16 mouse cellular contexts compared by ENCODE assay signal in the genomic region with DNA sequence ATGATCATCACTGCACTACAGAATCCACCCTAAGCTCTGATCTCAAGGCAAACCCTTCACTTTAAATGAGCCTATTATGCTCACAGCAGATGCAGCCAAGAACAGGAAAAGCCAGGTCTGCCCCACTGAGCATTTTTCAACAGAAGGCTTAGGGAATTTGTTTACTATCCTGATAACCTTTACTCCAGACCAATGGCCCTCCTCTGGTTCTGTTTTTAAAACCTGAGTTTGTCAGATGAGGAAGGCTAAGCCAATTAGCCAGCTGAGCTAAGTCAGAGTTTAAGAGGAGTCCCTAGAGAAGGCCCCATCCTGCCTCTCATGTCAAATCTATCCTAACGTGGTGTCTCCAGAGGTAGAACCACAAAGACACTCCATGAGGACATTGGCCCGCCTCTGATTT. TPM values are rescaled to one million over a fixed set of nuclear protein-coding genes. Genes with fewer than 3 reads are reported as not detected.
DNase-seq lines count a peak whose midpoint lies in the region; ATAC-seq and TF ChIP-seq lines count a peak whose summit lies in the region.
"Had no signal": no experiment of that assay in that cellular context is flagged by ENCODE, and none has a peak within 500 bp of the region (broad histone marks: within the 10 kb centered on the region; RNA-seq: fewer than 3 reads in every experiment).

No protein-coding gene starts in this region.

- 0 out of 2 replicates have a peak, but pooled peaks have one; percentile 35 for ATAC-seq in liver, embryonic 16.5 days (ENCODE audit: low read depth)
- no peak for ATAC-seq in hindbrain, embryonic 11.5 days (ENCODE audit: low FRiP score)
- ATAC-seq: midbrain, embryonic 16.5 days had no signal

- no peaks in the 10 kb centered on the region for H3K27me3 ChIP-seq in heart, embryonic 10.5 days (ENCODE audit: insufficient read depth, poor library complexity, severe bottlenecking)
- H3K27me3 ChIP-seq in liver, adult 2 months (ENCODE audit: control insufficient read depth, insufficient read depth, low read length) = no peaks in the 10 kb centered on the region
- no peaks in the 10 kb centered on the region for H3K27me3 ChIP-seq in liver, embryonic 16.5 days (ENCODE audit: control insufficient read depth, insufficient read depth, low read depth, low read length)
- H3K27me3 ChIP-seq in hindbrain, embryonic 11.5 days (ENCODE audit: control insufficient read depth, insufficient read depth, low read length) = no peaks in the 10 kb centered on the region
- H3K27me3 ChIP-seq: liver, embryonic 15.5 days; neural tube, embryonic 15.5 days had no signal

- no peaks in the 10 kb centered on the region for H3K79me2 ChIP-seq in liver, adult 2 months (ENCODE audit: control insufficient read depth, insufficient read depth, low read length)

- H3K9me3 ChIP-seq in heart, embryonic 10.5 days = no peaks in the 10 kb centered on the region
- no peaks in the 10 kb centered on the region for H3K9me3 ChIP-seq in liver, embryonic 16.5 days (replicated peaks; ENCODE audit: control insufficient read depth, low read length)
- no peaks in the 10 kb centered on the region for H3K9me3 ChIP-seq in hindbrain, embryonic 11.5 days (ENCODE audit: control insufficient read depth, low read length)
- H3K9me3 ChIP-seq: G1E; liver, embryonic 15.5 days had no signal

- H3K27ac ChIP-seq in heart, embryonic 10.5 days = 0 out of 2 replicates have a peak overlapping the region, but pooled peaks have one; percentile 26
- H3K27ac ChIP-seq in liver, adult 2 months (replicated peaks; ENCODE audit: insufficient read depth, low read depth, low read length) = peak overlapping the region; percentile 32; the same call in 1 of the 2 replicates
- peak overlapping the region; percentile 12; the same call in 1 of the 2 replicates for H3K27ac ChIP-seq in liver, embryonic 16.5 days (ENCODE audit: low read length)
- no peak overlapping the region for H3K27ac ChIP-seq in hindbrain, embryonic 11.5 days (ENCODE audit: low read depth, low read length)
- H3K27ac ChIP-seq: liver, embryonic 15.5 days; neural tube, embryonic 15.5 days had no signal

- no peak overlapping the region for H3K9ac ChIP-seq in liver, adult 2 months (ENCODE audit: low read depth, low read length)
- no peak overlapping the region for H3K9ac ChIP-seq in liver, embryonic 16.5 days (ENCODE audit: low read depth, low read length)
- no peak overlapping the region for H3K9ac ChIP-seq in hindbrain, embryonic 11.5 days (ENCODE audit: low read depth, low read length)
- H3K9ac ChIP-seq: liver, embryonic 15.5 days; neural tube, embryonic 15.5 days had no signal

- no peak overlapping the region for H3K4me3 ChIP-seq in heart, embryonic 10.5 days
- no peak overlapping the region for H3K4me3 ChIP-seq in liver, adult 2 months (ENCODE audit: insufficient read depth, low read depth, low read length)
- H3K4me3 ChIP-seq in liver, embryonic 16.5 days (ENCODE audit: low read depth, low read length) = no peak overlapping the region
- no peak overlapping the region for H3K4me3 ChIP-seq in hindbrain, embryonic 11.5 days (ENCODE audit: low read depth, low read length)
- H3K4me3 ChIP-seq: liver, embryonic 15.5 days; neural tube, embryonic 15.5 days had no signal

- peaks cover 28% of the 10 kb centered on the region for H3K4me1 ChIP-seq in heart, embryonic 10.5 days
- peaks cover 7% of the 10 kb centered on the region; the same call in 1 of the 2 replicates for H3K4me1 ChIP-seq in liver, adult 2 months (ENCODE audit: control insufficient read depth, insufficient read depth, low read length)
- peaks cover 7% of the 10 kb centered on the region for H3K4me1 ChIP-seq in liver, embryonic 16.5 days (ENCODE audit: control insufficient read depth, low read depth, low read length)
- H3K4me1 ChIP-seq in hindbrain, embryonic 11.5 days (replicated peaks; ENCODE audit: control insufficient read depth, insufficient read depth, low read length) = no peaks in the 10 kb centered on the region
- H3K4me1 ChIP-seq: neural tube, embryonic 15.5 days had no signal

- no peaks in the 10 kb centered on the region for H3K36me3 ChIP-seq in heart, embryonic 10.5 days
- no peaks in the 10 kb centered on the region for H3K36me3 ChIP-seq in liver, adult 2 months (ENCODE audit: control insufficient read depth, insufficient read depth, low read length)
- no peaks in the 10 kb centered on the region for H3K36me3 ChIP-seq in liver, embryonic 16.5 days (ENCODE audit: control insufficient read depth, insufficient read depth)
- no peaks in the 10 kb centered on the region for H3K36me3 ChIP-seq in hindbrain, embryonic 11.5 days (ENCODE audit: control insufficient read depth, insufficient read depth, low read length)
- H3K36me3 ChIP-seq: G1E; liver, embryonic 15.5 days; neural tube, embryonic 15.5 days had no signal

- no peak overlapping the region for H3K4me2 ChIP-seq in liver, embryonic 16.5 days (ENCODE audit: low read depth, low read length)
- no peak overlapping the region for H3K4me2 ChIP-seq in hindbrain, embryonic 11.5 days (replicated peaks; ENCODE audit: low read depth, low read length)
- H3K4me2 ChIP-seq: liver, embryonic 15.5 days; neural tube, embryonic 15.5 days had no signal

- 32% methylated on average over 2 of the region's 2 CpGs for WGBS in heart, embryonic 10.5 days
- WGBS in liver, adult 2 months = 56% methylated on average over 2 of the region's 2 CpGs
- 37% methylated on average over 2 of the region's 2 CpGs for WGBS in liver, embryonic 16.5 days (ENCODE audit: insufficient replicate concordance)
- 47% methylated on average over 2 of the region's 2 CpGs for WGBS in hindbrain, embryonic 11.5 days

- DNase-seq in heart, embryonic 10.5 days (ENCODE audit: low spot score) = peak; percentile 20
- no peak for DNase-seq in heart, postnatal 25 days (ENCODE audit: low spot score)
- DNase-seq in liver, adult 2 months (ENCODE audit: extremely low read depth, low read depth, low spot score) = peak; percentile 60
- no peak for DNase-seq in liver
- DNase-seq in hindbrain, embryonic 11.5 days (ENCODE audit: low spot score) = no peak
- no peak for DNase-seq in kidney, postnatal 25 days
- DNase-seq: cerebellum, adult 8-10 months; heart, postnatal 36 days; kidney, adult 8-10 months; kidney, postnatal 14 days had no signal

- no peak for TF ChIP-seq POLR2A in liver, adult 2 months (IDR thresholded peaks at IDR 0.05; ENCODE audit: extremely low read depth, insufficient read depth, low read length)

- intact Hi-C loops in heart, postnatal 25 days (cut with DNase I) = no loop called here

- TF ChIP-seq CTCF in liver, adult 2 months (IDR thresholded peaks at IDR 0.05; ENCODE audit: low read depth, low read length) = no peak

RNA-seq across cellular contexts. Expression of a gene that starts 19.1 kb away (rescaled TPM):
- 38.2 and 48.2 TPM in 2 replicates for polyA plus RNA-seq in heart, embryonic 10.5 days (2016; fragmentation: Nextera tagmentation; extraction: Ambion mirVana)
- 10 to 100 TPM; 27.7 to 30.4 TPM for total RNA-seq in heart, postnatal 25 days (2021)
- total RNA-seq in liver, adult 2 months (2014; rRNA removed) = 158 and 176 TPM in 2 replicates
- 35.1 and 41.7 TPM in 2 replicates for polyA plus RNA-seq in liver, adult 2 months (2012; rRNA removed)
- 10.6 and 11.5 TPM in 2 replicates for polyA plus RNA-seq in liver, embryonic 16.5 days (2015; fragmentation: Nextera tagmentation; extraction: Ambion mirVana)
- 116 and 156 TPM in 2 replicates for polyA plus RNA-seq in hindbrain, embryonic 11.5 days (2014; fragmentation: Nextera tagmentation; extraction: Ambion mirVana)
- total RNA-seq: megakaryocyte-erythroid progenitor cell, adult 5-6 weeks had no signal
- polyA plus RNA-seq: G1E had no signal

RNA-seq across cellular contexts. Expression of a gene that starts 51.9 kb away (rescaled TPM):
- polyA plus RNA-seq in heart, embryonic 10.5 days (2016; fragmentation: Nextera tagmentation; extraction: Ambion mirVana) = 0.99 and 1.0 TPM in 2 replicates
- under 1 TPM in 1 of 2 experiments, not detected in 1; 0.22 TPM for total RNA-seq in heart, postnatal 25 days (2021)
- total RNA-seq in liver, adult 2 months (2014; rRNA removed) = 0.46 and 0.67 TPM in 2 replicates
- polyA plus RNA-seq in liver, adult 2 months (2012; rRNA removed) = 0.02 and 0.24 TPM in 2 replicates
- polyA plus RNA-seq in liver, embryonic 16.5 days (2015; fragmentation: Nextera tagmentation; extraction: Ambion mirVana) = 1.2 and 1.6 TPM in 2 replicates
- polyA plus RNA-seq in hindbrain, embryonic 11.5 days (2014; fragmentation: Nextera tagmentation; extraction: Ambion mirVana) = 0.93 and 0.95 TPM in 2 replicates
- polyA plus RNA-seq: G1E had no signal

Comparison
In these comparisons a context has a peak if more than half of its experiments do, and no peak if none do; other contexts are left out.
1. DNase-seq: peak in heart, embryonic 10.5 days (single experiment) and liver, adult 2 months (single experiment); none in heart, postnatal 25 days (single experiment), liver (single experiment), hindbrain, embryonic 11.5 days (single experiment) and kidney, postnatal 25 days (0 of 2).